Mouse (Mus musculus) WW6 (cell line): ENCODE measurements around the gene Adipor1.
"Not testable (repeated sequence)": the region's sequence is repeated elsewhere in the genome, so short reads cannot be mapped to it uniquely, and the experiment has no call there.

Experiments used
- DNase-seq: peaks from one replicate; pipeline ENCODE4 v3.0.0-alpha.2; 2013; ENCODE audit warnings: low read depth, low spot score

Gene Adipor1

GRCm38 (mm10) chr1:134419751-134420458 lies 4.7 kb downstream of the Adipor1 start:
- DNase-seq: no peak

GRCm38 (mm10) chr1:134423911-134424310 lies 8.7 kb downstream of the Adipor1 start:
- DNase-seq: no peak

- DNase-seq: no peak
These were observed 11.1 kb downstream of the Adipor1 start for GRCm38 (mm10) chr1:134426289-134426688.

GRCm38 (mm10) chr1:134433002-134433401 lies 17.8 kb downstream of the Adipor1 start:
- no peak for DNase-seq

GRCm38 (mm10) chr1:134433473-134433872 lies 18.3 kb downstream of the Adipor1 start:
- no peak for DNase-seq

- peak; percentile 70 for DNase-seq
These were observed 20.2 kb downstream of the Adipor1 start for GRCm38 (mm10) chr1:134435414-134435813.

- DNase-seq: no peak
These were observed 25.3 kb downstream of the Adipor1 start for GRCm38 (mm10) chr1:134440437-134440836.

GRCm38 (mm10) chr1:134441737-134442136 lies 26.6 kb downstream of the Adipor1 start:
- not testable (repeated sequence) for DNase-seq

GRCm38 (mm10) chr1:134442394-134442793 lies 27.2 kb downstream of the Adipor1 start:
- no peak for DNase-seq

- not testable (repeated sequence) for DNase-seq
These were observed 28.1 kb downstream of the Adipor1 start for GRCm38 (mm10) chr1:134443288-134443687.

GRCm38 (mm10) chr1:134445418-134445817 lies 30.2 kb downstream of the Adipor1 start:
- DNase-seq: no peak

- not testable (repeated sequence) for DNase-seq
These were observed 33.4 kb downstream of the Adipor1 start for GRCm38 (mm10) chr1:134448537-134448936.

GRCm38 (mm10) chr1:134450201-134450600 lies 35.0 kb downstream of the Adipor1 start:
- no peak for DNase-seq

GRCm38 (mm10) chr1:134450986-134451385 lies 35.8 kb downstream of the Adipor1 start:
- no peak for DNase-seq

- DNase-seq: peak; percentile 91
These were observed 40.0 kb downstream of the Adipor1 start, which contains the start of gene Klhl12 for GRCm38 (mm10) chr1:134454904-134455824. Klhl12 (plus strand) TSS chr1:134455531.

GRCm38 (mm10) chr1:134456060-134456459 lies 40.9 kb downstream of the Adipor1 start:
- DNase-seq: no peak

- no peak for DNase-seq
These were observed 43.1 kb downstream of the Adipor1 start for GRCm38 (mm10) chr1:134458139-134458727.

GRCm38 (mm10) chr1:134460294-134461284 lies 45.4 kb downstream of the Adipor1 start:
- no peak for DNase-seq
